Mouse (Mus musculus): ENCODE results near the gene Gm10577.

DNA sequence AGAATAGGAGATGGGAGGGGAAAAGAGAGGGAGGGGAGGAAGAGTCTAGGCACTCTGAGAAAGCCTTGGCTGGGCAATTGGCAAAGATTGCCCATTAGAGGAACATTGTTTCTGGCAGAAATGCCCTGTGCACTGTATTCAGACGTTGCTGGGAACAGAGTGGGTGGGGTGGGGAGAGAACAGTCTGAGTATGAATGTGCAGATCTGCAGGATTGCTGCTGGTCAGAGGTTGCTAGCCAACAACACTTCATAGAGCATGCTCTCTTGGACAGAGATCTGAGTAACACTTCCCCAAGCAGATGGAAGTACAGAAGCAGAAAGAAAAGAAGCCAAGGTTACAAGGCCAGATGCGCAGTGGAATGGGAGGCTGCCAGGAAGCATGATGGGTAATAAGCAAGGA lies 41.6 kb upstream of the Gm10577 start:
- no peak for TF ChIP-seq EP300 (IDR thresholded peaks at IDR 0.05; ENCODE audit: low read depth)
- no peak for TF ChIP-seq CTCF (IDR thresholded peaks at IDR 0.05; ENCODE audit: low read depth)
